Mouse (Mus musculus): ENCODE results near the gene Lpp.

Gene Lpp

GRCm38 (mm10) chr16:24399524-24399923, 6.2 kb downstream of the Lpp start:
- DNase-seq (ENCODE audit: low read depth, low spot score) = no peak

GRCm38 (mm10) chr16:24400776-24401175, 7.5 kb downstream of the Lpp start:
- no peak for DNase-seq (ENCODE audit: low read depth, low spot score)

DNA sequence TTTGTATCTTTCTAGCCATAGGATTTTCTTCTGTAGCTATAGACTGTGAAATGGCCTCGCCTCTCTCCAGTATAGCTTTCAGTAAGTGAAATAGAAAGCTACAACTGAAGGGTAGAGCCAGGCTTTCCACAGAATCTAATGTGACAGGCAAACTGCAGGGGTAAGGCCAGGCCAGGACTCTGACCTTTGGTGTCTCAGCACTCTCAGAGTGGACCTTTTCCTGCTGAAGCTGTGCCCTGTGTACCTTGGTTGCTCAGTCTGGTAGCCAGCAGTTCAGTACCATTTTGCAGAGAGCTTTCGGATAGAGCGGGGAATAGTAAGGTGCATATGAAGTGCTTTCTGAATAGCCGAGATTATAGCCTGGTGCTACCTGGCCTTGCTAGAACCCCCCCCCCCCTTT, 9.5 kb downstream of the Lpp start:
- no peak for DNase-seq (ENCODE audit: low read depth, low spot score)

DNA sequence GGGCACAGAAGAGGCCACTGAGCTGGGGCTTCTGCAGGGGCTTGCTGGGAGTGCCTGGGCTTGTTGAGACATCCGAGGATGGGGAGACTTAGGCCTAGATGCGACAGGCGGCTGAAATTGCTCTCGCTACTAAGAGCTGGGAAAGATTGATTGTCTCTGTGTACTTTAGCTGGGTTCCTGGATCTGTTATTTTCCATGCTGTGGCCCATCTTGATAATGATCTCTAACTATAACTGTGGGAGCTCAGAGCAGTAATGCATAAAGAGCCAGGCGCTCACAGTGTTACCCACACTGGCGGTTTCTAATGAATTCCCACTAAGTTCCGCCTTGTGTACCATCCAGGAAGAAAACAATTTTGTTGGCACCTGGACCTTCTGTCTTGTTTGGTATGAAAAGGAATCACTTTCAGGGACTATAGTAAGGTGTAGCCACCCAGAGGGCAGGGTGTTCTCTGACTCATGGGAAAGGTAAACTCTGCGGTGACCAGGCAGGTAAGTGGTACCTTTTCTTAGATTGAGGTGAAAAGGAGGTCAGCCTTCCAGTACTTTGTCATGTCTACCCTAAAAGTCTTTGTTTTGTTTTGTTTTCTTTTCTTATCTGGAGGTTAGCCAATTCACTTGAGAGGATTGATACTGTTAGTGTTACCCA, 10.6 kb downstream of the Lpp start:
- no peak for DNase-seq (ENCODE audit: low read depth, low spot score)

GRCm38 (mm10) chr16:24406521-24406920, 13.2 kb downstream of the Lpp start:
- no peak for DNase-seq (ENCODE audit: low read depth, low spot score)

DNA sequence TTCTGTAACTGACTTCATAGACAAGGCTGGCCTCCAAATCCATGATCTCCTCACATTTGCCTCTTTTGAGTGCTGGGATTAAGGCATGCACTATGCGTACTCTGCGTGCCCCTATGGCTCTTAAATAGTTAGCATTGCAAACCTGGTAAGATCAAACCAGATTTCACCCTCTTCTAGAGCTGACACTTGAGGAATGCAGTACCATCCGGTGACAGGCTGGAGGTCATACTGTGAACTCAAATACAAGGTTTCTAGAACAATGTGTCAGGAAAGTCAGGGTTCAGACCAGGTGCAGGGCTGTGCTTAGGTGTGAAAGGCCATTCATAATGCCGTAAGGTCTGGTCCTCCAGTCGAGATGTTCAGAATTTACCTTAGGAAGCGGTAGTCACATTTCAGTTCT, 18.0 kb downstream of the Lpp start:
- no peak for DNase-seq (ENCODE audit: low read depth, low spot score)

GRCm38 (mm10) chr16:24412193-24412592, 18.9 kb downstream of the Lpp start:
- no peak for DNase-seq (ENCODE audit: low read depth, low spot score)

GRCm38 (mm10) chr16:24413059-24413458, 19.8 kb downstream of the Lpp start:
- no peak for DNase-seq (ENCODE audit: low read depth, low spot score)

- no peak for DNase-seq (ENCODE audit: low read depth, low spot score)
Observed at GRCm38 (mm10) chr16:24418022-24418421, 24.7 kb downstream of the Lpp start.

- no peak for DNase-seq (ENCODE audit: low read depth, low spot score)
Observed at GRCm38 (mm10) chr16:24420603-24421120, 27.4 kb downstream of the Lpp start.

- no peak for DNase-seq (ENCODE audit: low read depth, low spot score)
Observed at GRCm38 (mm10) chr16:24421687-24422418, 28.5 kb downstream of the Lpp start.

- no peak for DNase-seq (ENCODE audit: low read depth, low spot score)
Observed at GRCm38 (mm10) chr16:24423196-24423595, 29.9 kb downstream of the Lpp start.

DNA sequence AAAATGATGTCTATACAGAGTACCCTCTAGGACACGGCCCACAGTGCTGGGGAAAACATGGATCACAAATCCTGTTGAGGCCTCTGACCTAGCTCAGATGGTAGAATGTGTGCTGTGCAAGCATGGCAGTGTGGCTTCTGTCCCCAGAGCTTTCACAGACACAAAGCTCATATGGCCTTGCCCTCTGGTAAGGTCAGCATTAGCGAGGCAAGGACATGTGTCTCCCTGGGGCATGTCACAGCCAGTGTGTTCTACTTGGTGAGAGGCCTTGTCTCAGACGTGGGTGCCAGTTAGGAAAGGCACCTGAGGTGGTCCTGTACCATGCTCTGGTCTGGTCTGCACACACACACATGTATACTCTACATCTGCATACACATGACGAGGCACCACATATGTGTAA, 30.4 kb downstream of the Lpp start:
- DNase-seq (ENCODE audit: low read depth, low spot score) = no peak

- no peak for DNase-seq (ENCODE audit: low read depth, low spot score)
Observed at GRCm38 (mm10) chr16:24424356-24424977, 31.2 kb downstream of the Lpp start.

- DNase-seq (ENCODE audit: low read depth, low spot score) = no peak
Observed at GRCm38 (mm10) chr16:24425816-24426215, 32.5 kb downstream of the Lpp start.

DNA sequence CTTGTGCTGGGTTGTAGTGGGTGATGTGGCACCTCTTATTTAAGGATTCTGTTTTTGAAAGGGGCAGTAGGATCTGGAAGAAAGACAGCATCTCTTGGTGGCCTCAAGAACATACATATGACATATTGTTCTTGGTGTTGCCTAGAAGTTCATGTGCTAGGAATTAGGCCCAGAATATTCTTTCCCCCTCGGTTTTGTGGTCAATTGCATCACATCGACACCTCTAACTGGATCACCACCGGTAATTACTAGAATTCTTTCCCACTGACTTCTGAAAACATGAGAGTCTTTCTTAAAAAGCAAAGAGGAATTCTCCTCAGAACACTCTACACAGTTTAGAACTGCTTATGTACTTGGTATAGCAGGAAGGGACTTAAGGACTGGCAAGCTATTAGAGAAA, 34.3 kb downstream of the Lpp start:
- DNase-seq (ENCODE audit: low read depth, low spot score) = no peak

DNA sequence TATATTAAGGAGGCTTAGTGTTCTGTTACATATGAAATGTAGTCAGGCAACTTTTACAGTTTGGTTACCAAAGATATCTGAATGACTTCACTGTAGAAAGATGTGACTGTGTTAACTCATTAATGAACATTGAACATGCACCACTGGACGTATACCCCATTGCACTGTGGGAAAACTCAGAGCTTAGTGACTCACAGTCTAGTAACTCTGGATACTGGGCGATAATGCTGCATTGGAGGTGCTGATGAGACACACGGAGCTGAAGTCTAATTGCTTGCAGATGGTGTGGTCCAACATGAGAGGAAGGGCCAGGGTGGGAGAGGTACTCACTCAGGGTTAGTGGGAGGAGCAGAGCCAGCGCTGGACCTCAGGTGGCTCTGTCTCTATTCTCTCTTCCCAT, 34.7 kb downstream of the Lpp start:
- no peak for DNase-seq (ENCODE audit: low read depth, low spot score)

DNA sequence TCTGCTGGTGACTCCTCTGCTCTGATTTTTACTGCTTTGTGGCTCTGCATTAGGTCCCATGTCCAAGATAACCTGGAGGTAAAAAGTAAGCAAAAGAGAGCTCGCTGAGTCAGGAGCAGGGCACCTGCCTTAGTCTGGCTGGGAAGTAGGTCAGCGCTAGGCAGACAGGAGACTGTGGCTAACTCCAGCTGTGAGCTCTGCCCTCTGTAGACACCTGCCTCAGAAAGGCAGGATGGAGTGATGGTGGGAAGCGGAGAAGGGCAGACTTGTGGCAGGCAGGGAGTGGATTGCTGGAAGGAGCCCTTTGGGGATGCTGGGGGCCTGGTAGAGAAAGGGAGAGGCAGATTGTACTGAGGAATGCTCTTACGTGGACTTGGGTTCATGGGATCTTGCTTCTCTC, 35.4 kb downstream of the Lpp start:
- no peak for DNase-seq (ENCODE audit: low read depth, low spot score)

- no peak for DNase-seq (ENCODE audit: low read depth, low spot score)
Observed at GRCm38 (mm10) chr16:24429691-24430090, 36.4 kb downstream of the Lpp start.

DNA sequence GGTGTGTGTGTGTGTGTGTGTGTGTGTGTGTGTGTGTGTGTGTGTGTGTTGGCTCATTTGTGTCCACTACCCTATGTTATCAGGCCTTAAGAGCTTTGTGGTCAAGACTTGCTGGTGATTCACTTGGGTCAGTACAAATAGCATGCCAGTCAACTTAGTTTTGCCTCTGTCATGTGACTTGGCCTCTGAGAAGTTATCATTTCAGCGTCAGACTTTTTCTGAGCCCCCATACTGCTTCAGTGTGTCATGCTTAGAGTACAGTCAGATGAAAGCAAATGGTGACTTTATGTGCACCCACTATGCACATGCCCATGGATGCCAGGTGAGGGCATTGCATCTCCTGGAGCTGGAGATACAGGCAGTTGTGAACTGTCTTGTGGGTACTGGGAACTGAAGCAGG, 38.5 kb downstream of the Lpp start:
- no peak for DNase-seq (ENCODE audit: low read depth, low spot score)

DNA sequence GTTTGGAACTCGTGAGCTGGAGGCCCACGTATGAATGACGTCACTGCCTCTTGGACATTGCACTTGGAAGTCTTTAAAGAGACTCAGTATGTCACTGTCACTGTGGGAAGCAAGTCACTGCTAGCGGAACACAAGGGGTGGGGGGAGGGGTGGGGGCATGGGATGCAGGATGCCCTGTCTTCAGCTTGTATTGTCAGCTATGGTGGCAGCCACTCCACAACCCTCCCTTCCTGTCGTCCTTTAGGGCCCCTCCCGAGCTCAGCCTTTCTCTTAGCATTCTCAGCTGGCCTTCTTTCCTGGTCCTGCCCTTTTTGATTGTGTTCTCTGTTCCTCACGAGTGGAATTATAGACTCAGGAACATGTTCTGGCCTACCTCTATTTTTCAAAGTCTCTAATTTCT, 40.3 kb downstream of the Lpp start:
- DNase-seq (ENCODE audit: low read depth, low spot score) = no peak

GRCm38 (mm10) chr16:24434026-24434425, 40.7 kb downstream of the Lpp start:
- no peak for DNase-seq (ENCODE audit: low read depth, low spot score)
